Mouse (Mus musculus): ENCODE data around the gene Tuba1b. TPM values are rescaled to one million over a fixed set of nuclear protein-coding genes. Genes with fewer than 3 reads are reported as not detected.
A peak's percentile ranks its signal among the peaks of the same experiment; 100 is the strongest.

The Tuba1b gene
- total RNA-seq (2014; rRNA removed; ENCODE audit: low replicate concordance) (2,330 and 2,912 TPM in 2 replicates), polyA plus RNA-seq (2015; fragmentation: Nextera tagmentation; extraction: Ambion mirVana) (608 and 611 TPM in 2 replicates)

DNA sequence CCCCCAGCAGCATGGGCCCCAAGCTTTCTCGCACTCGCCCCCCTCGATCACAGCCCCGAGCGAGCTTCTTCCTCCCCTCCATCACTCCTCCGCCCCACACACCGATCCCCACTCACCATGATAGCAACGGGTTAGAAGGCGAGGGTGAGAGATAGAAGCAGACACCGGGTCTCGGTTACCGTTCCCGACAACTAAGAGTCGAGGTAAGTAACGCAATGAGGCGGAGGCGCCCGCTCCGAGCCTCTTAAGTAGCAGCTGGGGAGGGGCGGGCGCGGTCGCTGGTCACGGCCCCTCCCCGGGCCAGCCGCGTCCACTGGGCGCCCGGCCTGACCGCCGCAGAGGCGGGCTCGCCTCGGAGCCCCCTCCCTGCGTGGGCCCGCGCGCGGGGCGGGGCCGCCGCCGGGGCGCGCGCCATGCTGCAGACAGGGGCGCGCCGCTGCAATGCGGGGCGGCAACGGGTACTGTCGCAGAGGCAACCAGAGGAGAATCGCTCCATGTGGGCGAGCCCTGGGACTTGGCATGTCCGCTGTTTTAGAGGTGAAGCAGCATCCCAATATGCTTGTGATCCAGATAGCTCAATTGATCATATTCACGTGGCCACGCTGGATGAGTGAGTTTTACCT is at the start of gene Tuba1b:
Tuba1b (minus strand) TSS at position 349 of the 623 bp plus-strand sequence.
- H3K27me3 ChIP-seq (ENCODE audit: control insufficient read depth, insufficient read depth, low read length), result no peaks in the 10 kb centered on the region
- peak within 1 kb of the TSS; percentile 82 for H3K4me3 ChIP-seq (ENCODE audit: low read depth, low read length)
- peaks cover 13% of the 10 kb centered on the region for H3K36me3 ChIP-seq (replicated peaks; ENCODE audit: control insufficient read depth, insufficient read depth, low read length)
- under 1% methylated on average over 53 of the region's 58 CpGs for WGBS
- H3K9ac ChIP-seq (replicated peaks; ENCODE audit: low read depth, low read length), result peak within 1 kb of the TSS; percentile 87
- ATAC-seq (ENCODE audit: insufficient read depth, low read depth), result peak; percentile 95
- peak within 1 kb of the TSS; percentile 99 for H3K27ac ChIP-seq (ENCODE audit: low read depth)
- H3K9me3 ChIP-seq (replicated peaks; ENCODE audit: control insufficient read depth, low read length), result no peaks in the 10 kb centered on the region
- peak within 1 kb of the TSS; percentile 81 for H3K4me2 ChIP-seq (ENCODE audit: low read depth, low read length)
- TF ChIP-seq EP300 (IDR thresholded peaks at IDR 0.05; ENCODE audit: low read depth) (peak; percentile 33; the same call in 1 of the 2 replicates), CTCF (IDR thresholded peaks at IDR 0.05; ENCODE audit: low read depth) (no peak)
- peaks cover 8% of the 10 kb centered on the region; the same call in 1 of the 2 replicates for H3K4me1 ChIP-seq (ENCODE audit: control insufficient read depth, insufficient read depth)
- peak; percentile 91 for DNase-seq (ENCODE audit: low spot score)

DNA sequence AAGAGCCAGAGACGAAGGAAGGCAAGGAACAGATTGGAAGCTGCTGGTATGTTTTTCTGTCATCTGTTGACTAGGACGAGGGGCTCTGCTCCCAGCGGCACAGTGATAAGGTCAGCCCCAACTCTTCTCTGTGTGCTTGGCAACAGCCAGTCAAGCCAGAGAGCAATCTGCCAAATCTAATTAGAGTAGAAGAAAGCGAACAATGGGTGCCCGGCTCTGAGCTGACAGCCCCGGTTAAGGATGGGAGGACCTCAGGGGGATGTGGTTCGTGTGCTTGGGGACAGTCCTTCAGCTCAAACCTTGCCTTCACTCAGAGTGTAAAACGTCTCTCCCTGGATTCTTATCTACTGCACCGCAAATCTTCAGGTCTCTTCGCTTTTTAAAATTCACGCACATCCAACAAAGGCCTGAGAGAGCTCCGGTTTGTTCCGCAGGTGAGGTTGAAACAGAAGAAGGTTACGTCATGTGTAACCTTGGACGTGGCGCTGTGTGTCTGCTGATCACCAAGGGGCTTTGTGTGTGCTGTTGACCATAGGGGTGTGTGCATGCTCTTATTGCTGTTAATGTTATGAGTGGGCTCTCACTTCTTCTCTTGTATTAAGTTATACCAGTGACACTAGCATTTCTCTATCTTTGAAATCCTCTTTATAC is 49.2 kb upstream of the Tuba1b start:
- 35% methylated on average over 16 of the region's 16 CpGs for WGBS
- no peaks in the 10 kb centered on the region for H3K36me3 ChIP-seq (replicated peaks; ENCODE audit: control insufficient read depth, insufficient read depth, low read length)
- H3K4me1 ChIP-seq (ENCODE audit: control insufficient read depth, insufficient read depth), result peaks cover 19% of the 10 kb centered on the region
- DNase-seq (ENCODE audit: low spot score) (no peak), ATAC-seq (ENCODE audit: insufficient read depth, low read depth) (no peak)
- no peaks in the 10 kb centered on the region for H3K9me3 ChIP-seq (replicated peaks; ENCODE audit: control insufficient read depth, low read length)
- no peak for TF ChIP-seq EP300 (IDR thresholded peaks at IDR 0.05; ENCODE audit: low read depth)
- no peak for TF ChIP-seq CTCF (IDR thresholded peaks at IDR 0.05; ENCODE audit: low read depth)
- H3K4me3 ChIP-seq (ENCODE audit: low read depth, low read length), result peak overlapping the region; percentile 3; the same call in 1 of the 2 replicates
- H3K27me3 ChIP-seq (ENCODE audit: control insufficient read depth, insufficient read depth, low read length), result no peaks in the 10 kb centered on the region
- H3K9ac ChIP-seq (replicated peaks; ENCODE audit: low read depth, low read length), result no peak overlapping the region
- H3K27ac ChIP-seq (ENCODE audit: low read depth), result peak overlapping the region; percentile 67
- H3K4me2 ChIP-seq (ENCODE audit: low read depth, low read length), result peak overlapping the region; percentile 37

DNA sequence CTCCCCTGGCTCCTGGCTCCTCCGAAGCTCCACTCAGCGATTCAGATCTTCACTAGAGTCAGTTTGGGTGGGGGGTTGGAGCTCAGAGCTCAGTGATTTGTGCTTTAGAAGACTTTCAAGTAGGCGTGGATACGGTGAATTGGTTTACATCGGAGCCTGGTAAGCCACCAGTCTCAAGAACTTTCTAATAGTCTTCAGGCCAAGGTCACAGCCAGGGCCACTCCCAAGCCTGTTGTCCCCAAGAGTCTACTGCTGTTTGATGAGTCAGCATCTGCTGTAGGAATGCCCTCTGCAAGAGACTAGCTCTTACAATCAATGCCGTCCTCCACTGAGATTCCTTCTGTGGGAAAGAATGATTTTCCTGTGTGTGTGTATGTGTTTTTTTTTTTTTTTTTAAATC is 47.7 kb upstream of the Tuba1b start:
- no peak for ATAC-seq (ENCODE audit: insufficient read depth, low read depth)
- DNase-seq (ENCODE audit: low spot score), result no peak
- WGBS, result 75% methylated on average over 6 of the region's 6 CpGs

DNA sequence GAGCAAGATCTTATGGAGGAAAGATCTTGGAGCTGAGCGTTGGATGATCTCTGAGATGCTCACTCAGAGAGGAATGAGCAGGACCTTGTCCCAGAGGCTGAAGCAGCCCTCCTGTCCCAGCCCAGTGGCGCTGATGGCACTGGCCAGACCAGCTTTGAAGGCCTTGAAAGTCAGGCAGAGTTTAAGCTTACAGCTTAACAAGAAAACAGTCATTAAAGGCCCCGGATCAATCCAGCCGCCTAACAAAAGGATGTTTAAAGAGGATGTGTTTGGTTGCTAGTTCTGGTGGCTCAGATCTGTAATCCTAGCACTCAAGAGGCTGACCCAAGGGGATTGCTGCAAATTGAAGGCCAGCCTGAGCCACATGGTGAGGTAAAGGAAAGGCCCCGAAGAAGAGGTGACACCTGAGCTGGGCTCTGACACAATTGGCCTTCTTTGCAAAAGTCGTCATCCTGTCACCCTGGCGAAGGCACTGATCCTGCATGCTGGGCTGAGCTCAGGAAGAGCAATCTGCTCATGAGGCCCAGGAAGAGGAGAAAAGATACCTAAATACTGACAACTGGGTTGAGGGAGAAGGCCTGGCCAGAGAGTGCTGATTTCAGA is 45.7 kb upstream of the Tuba1b start:
- Histone ChIP-seq H3K4me1 (ENCODE audit: control insufficient read depth, insufficient read depth) (peaks cover 16% of the 10 kb centered on the region), H3K9me3 (replicated peaks; ENCODE audit: control insufficient read depth, low read length) (no peaks in the 10 kb centered on the region), H3K9ac (replicated peaks; ENCODE audit: low read depth, low read length) (no peak overlapping the region), H3K27ac (ENCODE audit: low read depth) (no peak overlapping the region), H3K27me3 (ENCODE audit: control insufficient read depth, insufficient read depth, low read length) (no peaks in the 10 kb centered on the region), H3K4me2 (ENCODE audit: low read depth, low read length) (no peak overlapping the region), H3K36me3 (replicated peaks; ENCODE audit: control insufficient read depth, insufficient read depth, low read length) (no peaks in the 10 kb centered on the region), H3K4me3 (ENCODE audit: low read depth, low read length) (no peak overlapping the region)
- WGBS, result 73% methylated on average over 7 of the region's 7 CpGs
- ATAC-seq (ENCODE audit: insufficient read depth, low read depth), result no peak
- TF ChIP-seq CTCF (IDR thresholded peaks at IDR 0.05; ENCODE audit: low read depth) (no peak), EP300 (IDR thresholded peaks at IDR 0.05; ENCODE audit: low read depth) (no peak)
- DNase-seq (ENCODE audit: low spot score), result no peak

More for the DNA sequence above, 47.7 kb upstream of the Tuba1b start:
- H3K36me3 ChIP-seq (replicated peaks; ENCODE audit: control insufficient read depth, insufficient read depth, low read length), result no peaks in the 10 kb centered on the region
- H3K27me3 ChIP-seq (ENCODE audit: control insufficient read depth, insufficient read depth, low read length), result no peaks in the 10 kb centered on the region
- H3K9ac ChIP-seq (replicated peaks; ENCODE audit: low read depth, low read length), result no peak overlapping the region
- no peak overlapping the region for H3K4me3 ChIP-seq (ENCODE audit: low read depth, low read length)
- no peak overlapping the region for H3K27ac ChIP-seq (ENCODE audit: low read depth)
- H3K4me2 ChIP-seq (ENCODE audit: low read depth, low read length), result no peak overlapping the region
- TF ChIP-seq EP300 (IDR thresholded peaks at IDR 0.05; ENCODE audit: low read depth), result no peak
- TF ChIP-seq CTCF (IDR thresholded peaks at IDR 0.05; ENCODE audit: low read depth), result no peak
- no peaks in the 10 kb centered on the region for H3K9me3 ChIP-seq (replicated peaks; ENCODE audit: control insufficient read depth, low read length)
- peaks cover 16% of the 10 kb centered on the region for H3K4me1 ChIP-seq (ENCODE audit: control insufficient read depth, insufficient read depth)

DNA sequence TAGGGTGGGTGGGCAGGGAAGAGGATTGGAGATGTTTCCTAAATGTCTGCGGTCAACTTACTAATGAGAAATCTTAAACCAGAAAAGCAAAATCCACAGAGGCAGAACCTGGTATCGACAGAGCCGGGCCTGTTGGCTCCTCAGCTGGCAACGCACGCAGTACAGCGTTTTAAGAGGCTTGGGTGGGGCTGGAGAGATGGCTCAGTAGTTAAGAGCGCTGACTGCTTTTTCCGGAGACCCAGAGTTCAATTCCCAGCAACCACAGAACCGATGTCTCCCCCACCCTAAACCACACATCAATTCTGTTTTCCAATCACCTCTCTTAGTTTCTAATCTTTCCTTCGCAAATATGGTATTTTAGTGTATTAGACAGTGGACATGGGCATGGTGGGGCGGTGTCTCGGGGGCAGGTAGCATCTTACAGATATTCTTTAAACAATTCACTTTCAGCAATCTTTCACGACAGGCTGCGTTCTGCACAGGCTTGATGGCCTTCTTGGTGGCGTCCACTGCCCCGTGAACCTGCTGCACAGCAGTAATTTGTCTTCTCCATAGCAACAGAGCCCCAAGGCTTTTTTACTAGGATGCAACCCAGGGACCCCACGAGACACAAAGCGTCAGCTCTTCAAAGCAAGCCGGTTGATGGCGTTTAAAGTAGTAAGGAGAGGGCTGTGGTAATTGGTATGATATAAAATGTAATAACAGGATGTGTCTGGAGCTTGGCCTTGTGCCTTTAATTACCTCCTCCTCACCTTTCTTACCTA is 44.2 kb upstream of the Tuba1b start:
- DNase-seq (ENCODE audit: low spot score), result no peak
- H3K27ac ChIP-seq (ENCODE audit: low read depth), result peak overlapping the region; percentile 76; the same call in 1 of the 2 replicates
- peaks cover 10% of the 10 kb centered on the region for H3K4me1 ChIP-seq (ENCODE audit: control insufficient read depth, insufficient read depth)
- no peak overlapping the region for H3K9ac ChIP-seq (replicated peaks; ENCODE audit: low read depth, low read length)
- no peak overlapping the region for H3K4me2 ChIP-seq (ENCODE audit: low read depth, low read length)
- H3K27me3 ChIP-seq (ENCODE audit: control insufficient read depth, insufficient read depth, low read length), result no peaks in the 10 kb centered on the region
- ATAC-seq (ENCODE audit: insufficient read depth, low read depth), result no peak
- 80% methylated on average over 20 of the region's 20 CpGs for WGBS
- no peaks in the 10 kb centered on the region for H3K9me3 ChIP-seq (replicated peaks; ENCODE audit: control insufficient read depth, low read length)
- TF ChIP-seq EP300 (IDR thresholded peaks at IDR 0.05; ENCODE audit: low read depth), result no peak
- no peak for TF ChIP-seq CTCF (IDR thresholded peaks at IDR 0.05; ENCODE audit: low read depth)
- H3K36me3 ChIP-seq (replicated peaks; ENCODE audit: control insufficient read depth, insufficient read depth, low read length), result no peaks in the 10 kb centered on the region
- no peak overlapping the region for H3K4me3 ChIP-seq (ENCODE audit: low read depth, low read length)

All from heart, postnatal 0 days (tissue).